Mouse (Mus musculus) Patski (cell line): ENCODE measurements around the gene Ugdh. TPM values are rescaled to one million over a fixed set of nuclear protein-coding genes. Genes with fewer than 3 reads are reported as not detected.

Experiments
- ATAC-seq: fragments of 100-300 bp; one replicate; pipeline ENCODE4 v1.8.0; 2021
- CTCF ChIA-PET: fragments of 350-600 bp; sonication (Branson Sonifier 250); formaldehyde crosslinking; loops from one replicate; lab custom pipeline; 2022; ENCODE audit warnings: inconsistent platforms; lab: Charles Lee
- POLR2A ChIA-PET: fragments of 350-600 bp; sonication (Branson Sonifier 250); formaldehyde crosslinking; loops from one replicate; lab custom pipeline; 2022; ENCODE audit warnings: antibody characterized with exemption, inconsistent platforms; lab: Charles Lee
- DNase-seq: peaks from one replicate; pipeline ENCODE4 v3.0.0-alpha.2; 2011; ENCODE audit warnings: low read depth, low spot score
- H3K27me3 ChIP-seq: fragments of 371-371 bp; one replicate; pipeline ENCODE4 v1.5.1; 2021
- CTCF ChIP-seq: fragments of 100-300 bp; IDR thresholded peaks from one replicate; pipeline ENCODE4 v1.5.1; 2021
- in situ Hi-C: fragments of 300-500 bp; cut with MboI; formaldehyde crosslinking; loops from 3 replicates; pipeline ENCODE4 v1.11.1; 2018; ENCODE audit warnings: low pct_unique_long_range_greater_than_20kb, mixed read lengths
- polyA plus RNA-seq: library from polyadenylated mRNA; unstranded; gene quantifications from one replicate; pipeline ENCODE4 v1.2.3, GENCODE M21; 2021

Gene Ugdh
- polyA plus RNA-seq, 1 experiment from 2014 or later, result 64.2 TPM

- in situ Hi-C loops, result no loop called here
- H3K27me3 ChIP-seq, result no peaks in the 10 kb centered on the region
- ChIA-PET POLR2A (interaction anchor here (1.0 kb wide), 1 partner anchor 26 kb away, joined by 3 read pairs; no protein-coding TSS in a partner anchor), CTCF (interaction anchor here (1.7 kb wide), 1 partner anchor 10 kb away, joined by 6 read pairs; the partner anchor contains the start of genes Lias and Rpl9)
- DNase-seq, result peak; percentile 66
- ATAC-seq, result peak; percentile 86
- peak; percentile 99 for TF ChIP-seq CTCF
Observed at GRCm38 (mm10) chr5:65401251-65401994, 34.3 kb downstream of the Ugdh start.

GRCm38 (mm10) chr5:65394425-65394824 is 41.3 kb downstream of the Ugdh start:
- TF ChIP-seq CTCF, result no peak
- in situ Hi-C loops, result no loop called here
- POLR2A ChIA-PET, result no interaction called here
- no peaks in the 10 kb centered on the region for H3K27me3 ChIP-seq
- CTCF ChIA-PET, result no interaction called here
- ATAC-seq, result no peak
- no peak for DNase-seq

GRCm38 (mm10) chr5:65391753-65392152 is 44.0 kb downstream of the Ugdh start:
- TF ChIP-seq CTCF, result no peak
- DNase-seq (no peak), ATAC-seq (no peak)
- ChIA-PET POLR2A (interaction anchor here (0.6 to 1.9 kb wide), 3 partner anchors 11 to 353 kb away, joined by 3 to 8 read pairs (median 3); partner anchors contain the start of gene Rfc1), CTCF (interaction anchor here (2.6 kb wide), 1 partner anchor 9 kb away, joined by 6 read pairs; no protein-coding TSS in a partner anchor)
- in situ Hi-C loops, result no loop called here
- no peaks in the 10 kb centered on the region for H3K27me3 ChIP-seq

GRCm38 (mm10) chr5:65390648-65391644 is 44.8 kb downstream of the Ugdh start, which contains the start of the genes Rpl9 and Lias:
Rpl9 (minus strand) TSS chr5:65391444.
Lias (plus strand) TSS chr5:65391497.
- no peak for TF ChIP-seq CTCF
- DNase-seq (peak; percentile 92), ATAC-seq (peak; percentile 52)
- no peaks in the 10 kb centered on the region for H3K27me3 ChIP-seq
- ChIA-PET POLR2A (interaction anchor here (0.6 to 1.9 kb wide), 3 partner anchors 12 to 353 kb away, joined by 3 to 8 read pairs (median 3); partner anchors contain the start of gene Rfc1), CTCF (interaction anchor here (2.6 kb wide), 1 partner anchor 10 kb away, joined by 6 read pairs; no protein-coding TSS in a partner anchor)
- in situ Hi-C loops, result no loop called here

- no peaks in the 10 kb centered on the region for H3K27me3 ChIP-seq
- POLR2A ChIA-PET, result interaction anchor here (0.6 to 1.0 kb wide), 3 partner anchors 51 to 66 kb away, joined by 3 to 6 read pairs (median 3); partner anchors contain the start of gene Rfc1
- no peak for ATAC-seq
- no peak for TF ChIP-seq CTCF
- in situ Hi-C loops, result no loop called here
- CTCF ChIA-PET, result interaction anchor here (0.7 to 1.3 kb wide), 2 partner anchors 10 to 60 kb away, joined by 3 to 6 read pairs; no protein-coding TSS in a partner anchor
- no peak for DNase-seq
Observed at GRCm38 (mm10) chr5:65387008-65387867, 48.5 kb downstream of the Ugdh start.

GRCm38 (mm10) chr5:65385704-65386103 is 50.0 kb downstream of the Ugdh start:
- no peak for TF ChIP-seq CTCF
- ATAC-seq (no peak), DNase-seq (no peak)
- POLR2A ChIA-PET, result no interaction called here
- no peaks in the 10 kb centered on the region for H3K27me3 ChIP-seq
- CTCF ChIA-PET, result no interaction called here
- in situ Hi-C loops, result no loop called here

- H3K27me3 ChIP-seq, result no peaks in the 10 kb centered on the region
- no peak for TF ChIP-seq CTCF
- DNase-seq (no peak), ATAC-seq (no peak)
- POLR2A ChIA-PET, result no interaction called here
- CTCF ChIA-PET, result no interaction called here
- in situ Hi-C loops, result no loop called here
Observed at GRCm38 (mm10) chr5:65374746-65375145, 61.0 kb downstream of the Ugdh start.

GRCm38 (mm10) chr5:65371551-65371950 is 64.2 kb downstream of the Ugdh start:
- DNase-seq (no peak), ATAC-seq (no peak)
- ChIA-PET POLR2A (no interaction called here), CTCF (no interaction called here)
- in situ Hi-C loops, result no loop called here
- TF ChIP-seq CTCF, result no peak
- peaks cover 2% of the 10 kb centered on the region for H3K27me3 ChIP-seq

- DNase-seq (no peak), ATAC-seq (no peak)
- POLR2A ChIA-PET, result no interaction called here
- CTCF ChIA-PET, result no interaction called here
- TF ChIP-seq CTCF, result no peak
- H3K27me3 ChIP-seq, result peaks cover 16% of the 10 kb centered on the region
- in situ Hi-C loops, result no loop called here
Observed at GRCm38 (mm10) chr5:65367837-65368236, 67.9 kb downstream of the Ugdh start.

Other genes starting within 250 kb of the Ugdh start
- 29.2 TPM for gene Wdr19, start 236.3 kb downstream of the Ugdh start, polyA plus RNA-seq
- gene Rfc1, start 100.3 kb downstream of the Ugdh start, polyA plus RNA-seq, result 50.2 TPM
- gene Klb, start 87.6 kb downstream of the Ugdh start, polyA plus RNA-seq, result 0.05 TPM
- 1,404 TPM for gene Rpl9, start 44.5 kb downstream of the Ugdh start, polyA plus RNA-seq
- gene Lias, start 44.5 kb downstream of the Ugdh start, polyA plus RNA-seq, result 44.5 TPM
- gene Gm43552, start 56.9 kb upstream of the Ugdh start, polyA plus RNA-seq, result not detected
- gene Smim14, start 101.2 kb upstream of the Ugdh start, polyA plus RNA-seq, result 122 TPM
- 130 TPM for gene Ube2k, start 101.3 kb upstream of the Ugdh start, polyA plus RNA-seq